Mouse (Mus musculus) heart, embryonic 14.5 days (tissue): ENCODE results near the gene Rabgap1l. TPM values are rescaled to one million over a fixed set of nuclear protein-coding genes. Genes with fewer than 3 reads are reported as not detected.

Experiments used
- ATAC-seq: fragments of 200-750 bp; cut with Nextera tagmentation; 2 replicates; pipeline ENCODE4 v1.8.0; 2017; ENCODE audit warnings: low read depth, moderate TSS enrichment; ENCODE audit not compliant: insufficient number of reproducible peaks, insufficient read depth, low FRiP score
- H3K27ac ChIP-seq, 2 experiments: fragments of 200-500 bp in 1 of 2; fragments of 300-500 bp in 1 of 2; sonication (generic) in 1 of 2; replicated peaks in 1 of 2; 2 replicates each; pipeline ENCODE4 v1.5.1; 2012 to 2014; ENCODE audit warnings: low read depth in 2 of 2, low read length in 2 of 2, control low read depth in 1 of 2, mild to moderate bottlenecking in 1 of 2, mixed read lengths in 1 of 2; ENCODE audit not compliant: control insufficient read depth in 1 of 2, insufficient read depth in 1 of 2
- H3K27me3 ChIP-seq: fragments of 300-500 bp; sonication (generic); 2 replicates; pipeline ENCODE4 v1.6.1; 2014; ENCODE audit warnings: mild to moderate bottlenecking, low read length, control low read depth; ENCODE audit not compliant: control insufficient read depth, insufficient read depth
- H3K36me3 ChIP-seq: fragments of 300-500 bp; sonication (generic); 2 replicates; pipeline ENCODE4 v1.6.1; 2014; ENCODE audit warnings: mild to moderate bottlenecking, control low read depth, low read length, mixed read lengths; ENCODE audit not compliant: control insufficient read depth, insufficient read depth
- H3K4me1 ChIP-seq, 2 experiments: fragments of 200-500 bp in 1 of 2; fragments of 300-500 bp in 1 of 2; sonication (generic) in 1 of 2; 2 replicates each; pipeline ENCODE4 v1.6.1; 2012 to 2014; ENCODE audit warnings: low read length in 2 of 2, control low read depth in 1 of 2, mixed read lengths in 1 of 2; ENCODE audit not compliant: control insufficient read depth in 2 of 2, insufficient read depth in 2 of 2
- H3K4me2 ChIP-seq: fragments of 300-500 bp; sonication (generic); 2 replicates; pipeline ENCODE4 v1.6.1; 2014; ENCODE audit warnings: mild to moderate bottlenecking, low read length
- H3K4me3 ChIP-seq, 2 experiments: fragments of 200-500 bp in 1 of 2; fragments of 300-500 bp in 1 of 2; sonication (generic) in 1 of 2; 2 replicates each; pipeline ENCODE4 v1.5.1; 2012 to 2014; ENCODE audit warnings: low read length in 2 of 2, mild to moderate bottlenecking in 2 of 2, control low read depth in 1 of 2, low read depth in 1 of 2, moderate library complexity in 1 of 2; ENCODE audit not compliant: control insufficient read depth in 1 of 2, insufficient read depth in 1 of 2
- H3K9ac ChIP-seq: fragments of 300-500 bp; sonication (generic); 2 replicates; pipeline ENCODE4 v1.6.1; 2014; ENCODE audit warnings: mild to moderate bottlenecking, low read length
- H3K9me3 ChIP-seq: fragments of 300-500 bp; sonication (generic); 2 replicates; pipeline ENCODE4 v1.6.1; 2016; ENCODE audit warnings: low read length, control low read depth; ENCODE audit not compliant: control insufficient read depth
- WGBS: fragments of 180-500 bp; shearing (Covaris S2); extraction: QIAGEN DNeasy Blood & Tissue Kit; methylation state at CpG from one replicate; pipeline ENCODE4 v1.1.7; 2014; 5-methylcytosine and 5-hydroxymethylcytosine counted together
- polyA plus RNA-seq: library from polyadenylated mRNA; unstranded; fragments of >200 nt; fragmentation: Nextera tagmentation; extraction: Ambion mirVana; gene quantifications from 2 replicates; pipeline ENCODE4 v1.2.1, GENCODE M21; 2014

Rabgap1l gene
- polyA plus RNA-seq, 1 experiment from 2014 or later: 95.6 TPM

- Histone ChIP-seq H3K27me3 (no peaks in the 10 kb centered on the region), H3K9me3 (no peaks in the 10 kb centered on the region), H3K4me3 (no peak overlapping the region), H3K4me2 (no peak overlapping the region), H3K36me3 (0 out of 2 replicates have a peak, but pooled peaks cover 13% of the 10 kb centered on the region), H3K4me1 (no peaks in the 10 kb centered on the region), H3K27ac (no peak overlapping the region), H3K9ac (no peak overlapping the region)
- WGBS: 85% methylated on average over 4 of the region's 4 CpGs
- ATAC-seq: no peak
These were observed 532.4 kb downstream of the Rabgap1l start for GRCm38 (mm10) chr1:160260605-160261004.

GRCm38 (mm10) chr1:160259884-160260283 lies 533.1 kb downstream of the Rabgap1l start:
- 56% methylated on average over 7 of the region's 7 CpGs for WGBS
- ATAC-seq: no peak
- no peak overlapping the region for H3K4me2 ChIP-seq

DNA sequence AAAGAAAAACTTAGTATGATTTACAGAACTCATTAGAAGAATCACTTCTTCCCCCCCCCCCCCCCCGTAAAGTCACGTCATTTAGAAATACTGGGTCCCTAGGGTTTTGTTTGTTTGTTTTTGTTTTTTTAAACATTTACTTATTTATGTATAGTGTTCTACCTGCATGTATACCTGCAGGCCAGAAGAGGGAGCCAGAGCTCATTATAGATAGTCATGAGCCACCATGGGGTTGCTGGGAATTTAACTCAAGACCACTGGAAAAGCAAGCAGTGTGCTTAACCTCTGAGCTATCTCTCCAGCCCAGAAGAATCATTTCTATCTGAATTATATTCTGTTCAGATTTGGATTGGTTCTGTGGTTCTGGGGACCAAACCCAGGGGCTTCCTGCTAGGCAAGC lies 539.9 kb downstream of the Rabgap1l start:
- Histone ChIP-seq H3K9ac (no peak overlapping the region), H3K27ac (no peak overlapping the region), H3K4me2 (no peak overlapping the region), H3K4me1 (peaks cover 3 to 18% of the 10 kb centered on the region in 2 experiments), H3K9me3 (no peaks in the 10 kb centered on the region), H3K36me3 (0 out of 2 replicates have a peak, but pooled peaks cover 13% of the 10 kb centered on the region), H3K4me3 (no peak overlapping the region), H3K27me3 (no peaks in the 10 kb centered on the region)
- WGBS: 88% methylated on average over 2 of the region's 2 CpGs
- no peak for ATAC-seq

More at GRCm38 (mm10) chr1:160259884-160260283, 533.1 kb downstream of the Rabgap1l start:
- Histone ChIP-seq H3K4me1 (no peaks in the 10 kb centered on the region), H3K4me3 (no peak overlapping the region), H3K9me3 (no peaks in the 10 kb centered on the region), H3K27me3 (no peaks in the 10 kb centered on the region), H3K27ac (no peak overlapping the region), H3K9ac (no peak overlapping the region), H3K36me3 (0 out of 2 replicates have a peak, but pooled peaks cover 13% of the 10 kb centered on the region)

DNA sequence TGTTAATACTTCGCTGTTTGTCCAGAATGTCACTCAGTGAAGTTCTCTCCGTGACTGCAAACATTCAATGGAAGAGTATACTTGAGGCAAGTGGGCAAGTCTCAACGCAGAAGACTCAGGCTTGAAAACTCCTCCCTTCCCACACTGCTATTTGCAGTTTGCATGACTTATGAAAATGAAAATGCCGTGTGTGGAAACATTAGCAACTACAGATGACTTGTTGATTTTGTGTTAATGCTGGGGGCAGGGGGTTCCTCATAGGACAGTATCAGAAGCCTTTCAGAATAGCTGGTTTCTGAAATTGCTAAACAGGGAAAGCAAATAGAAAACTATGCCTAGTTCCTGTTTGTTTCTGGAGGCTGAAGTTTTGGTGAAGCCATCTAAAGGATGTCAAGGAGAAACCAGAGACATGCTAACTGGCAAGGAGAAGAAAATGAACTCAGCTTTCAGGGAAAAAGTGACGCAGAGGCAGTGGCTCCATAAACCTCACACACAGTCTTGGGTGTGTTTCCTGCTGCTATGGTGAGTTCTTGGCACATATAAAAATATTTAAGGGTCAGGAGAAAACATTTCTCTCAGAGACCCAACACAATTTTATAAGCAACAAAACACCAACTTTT lies 541.5 kb downstream of the Rabgap1l start:
- 0 out of 2 replicates have a peak, but pooled peaks cover 6% of the 10 kb centered on the region for H3K36me3 ChIP-seq
- WGBS: 67% methylated on average over 5 of the region's 5 CpGs
- no peak overlapping the region for H3K27ac ChIP-seq
- no peak for ATAC-seq
- H3K27me3 ChIP-seq: no peaks in the 10 kb centered on the region
- H3K9ac ChIP-seq: no peak overlapping the region
- H3K4me3 ChIP-seq: no peak overlapping the region
- no peak overlapping the region for H3K4me2 ChIP-seq
- no peaks in the 10 kb centered on the region for H3K9me3 ChIP-seq
- H3K4me1 ChIP-seq: peaks cover 6 to 25% of the 10 kb centered on the region in 2 experiments

DNA sequence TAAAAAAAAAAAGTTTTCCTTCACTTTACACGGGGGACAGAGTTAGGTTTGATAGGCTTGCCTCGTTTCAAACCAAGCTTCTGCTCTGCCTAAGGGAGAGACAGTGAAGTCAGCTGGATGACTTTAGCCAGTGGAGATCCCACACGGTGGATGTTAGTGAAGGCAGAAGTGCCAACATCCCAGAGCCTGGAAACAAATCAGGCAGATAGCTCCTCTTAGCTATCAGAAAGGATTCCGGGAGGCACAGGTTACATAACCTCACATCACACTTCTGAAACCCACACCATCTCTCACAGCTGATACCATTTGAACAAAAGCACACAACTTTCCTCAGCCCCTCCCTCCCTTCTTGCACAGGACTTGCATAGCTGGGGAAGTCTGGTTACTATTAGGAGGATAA lies 542.2 kb downstream of the Rabgap1l start:
- Histone ChIP-seq H3K4me3 (no peak overlapping the region), H3K27ac (0 out of 4 replicates have a peak overlapping the region, but pooled peaks of 1 of the 2 experiments have one; percentile 22), H3K4me2 (no peak overlapping the region), H3K27me3 (no peaks in the 10 kb centered on the region), H3K4me1 (peaks cover 6 to 25% of the 10 kb centered on the region in 2 experiments), H3K9me3 (no peaks in the 10 kb centered on the region), H3K9ac (no peak overlapping the region), H3K36me3 (0 out of 2 replicates have a peak, but pooled peaks cover 2% of the 10 kb centered on the region)
- WGBS: 27% methylated on average over 4 of the region's 4 CpGs
- ATAC-seq: no peak

- H3K4me1 ChIP-seq: peaks cover 6 to 25% of the 10 kb centered on the region in 2 experiments
- no peaks in the 10 kb centered on the region for H3K27me3 ChIP-seq
- H3K9ac ChIP-seq: no peak overlapping the region
- H3K4me3 ChIP-seq: no peak overlapping the region
- H3K9me3 ChIP-seq: no peaks in the 10 kb centered on the region
- H3K27ac ChIP-seq: no peak overlapping the region
- no peak for ATAC-seq
- WGBS: 54% methylated on average over 3 of the region's 3 CpGs
- no peaks in the 10 kb centered on the region for H3K36me3 ChIP-seq
- H3K4me2 ChIP-seq: no peak overlapping the region
These were observed 543.2 kb downstream of the Rabgap1l start for GRCm38 (mm10) chr1:160249786-160250185.

DNA sequence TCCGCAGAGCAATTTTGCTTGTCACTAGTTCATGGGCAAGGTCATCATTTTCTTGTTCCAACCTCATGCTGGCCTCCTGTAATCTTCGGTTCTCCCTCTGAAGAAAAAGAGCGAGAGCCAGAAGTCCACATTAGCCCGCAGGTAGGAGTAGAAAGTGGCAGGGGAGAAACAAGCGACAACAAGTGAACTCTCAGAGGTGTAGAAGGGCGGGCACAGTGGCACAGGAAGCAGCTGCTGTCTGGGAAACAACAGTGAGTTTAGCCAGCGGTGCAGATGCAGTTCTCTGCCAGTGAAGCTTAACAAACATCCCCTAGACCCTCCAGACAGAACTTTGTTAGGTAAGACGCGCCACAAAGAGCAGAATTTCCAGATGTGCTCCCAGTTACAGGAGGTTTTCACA lies 545.5 kb downstream of the Rabgap1l start:
- Histone ChIP-seq H3K27me3 (no peaks in the 10 kb centered on the region), H3K9ac (no peak overlapping the region), H3K27ac (no peak overlapping the region), H3K4me3 (no peak overlapping the region), H3K4me2 (no peak overlapping the region), H3K4me1 (peaks cover 6 to 25% of the 10 kb centered on the region in 2 experiments), H3K36me3 (no peaks in the 10 kb centered on the region), H3K9me3 (no peaks in the 10 kb centered on the region)
- WGBS: 84% methylated on average over 9 of the region's 9 CpGs
- ATAC-seq: no peak

- Histone ChIP-seq H3K4me3 (no peak overlapping the region), H3K27me3 (no peaks in the 10 kb centered on the region), H3K36me3 (no peaks in the 10 kb centered on the region), H3K4me1 (peaks cover 6 to 25% of the 10 kb centered on the region in 2 experiments), H3K9me3 (no peaks in the 10 kb centered on the region), H3K9ac (no peak overlapping the region), H3K4me2 (no peak overlapping the region), H3K27ac (peak overlapping the region in 1 of 2 experiments; percentile 26; a peak in 1 of 4 replicates)
- WGBS: 34% methylated on average over 4 of the region's 4 CpGs
- ATAC-seq: no peak
These were observed 546.2 kb downstream of the Rabgap1l start for GRCm38 (mm10) chr1:160246844-160247243.
